Mouse (Mus musculus): Measurements from ENCODE around the gene Npb. TPM values are rescaled to one million over a fixed set of nuclear protein-coding genes. Genes with fewer than 3 reads are reported as not detected.

The Npb gene
- total RNA-seq, 2 experiments from 2014 or later, result not detected

DNA sequence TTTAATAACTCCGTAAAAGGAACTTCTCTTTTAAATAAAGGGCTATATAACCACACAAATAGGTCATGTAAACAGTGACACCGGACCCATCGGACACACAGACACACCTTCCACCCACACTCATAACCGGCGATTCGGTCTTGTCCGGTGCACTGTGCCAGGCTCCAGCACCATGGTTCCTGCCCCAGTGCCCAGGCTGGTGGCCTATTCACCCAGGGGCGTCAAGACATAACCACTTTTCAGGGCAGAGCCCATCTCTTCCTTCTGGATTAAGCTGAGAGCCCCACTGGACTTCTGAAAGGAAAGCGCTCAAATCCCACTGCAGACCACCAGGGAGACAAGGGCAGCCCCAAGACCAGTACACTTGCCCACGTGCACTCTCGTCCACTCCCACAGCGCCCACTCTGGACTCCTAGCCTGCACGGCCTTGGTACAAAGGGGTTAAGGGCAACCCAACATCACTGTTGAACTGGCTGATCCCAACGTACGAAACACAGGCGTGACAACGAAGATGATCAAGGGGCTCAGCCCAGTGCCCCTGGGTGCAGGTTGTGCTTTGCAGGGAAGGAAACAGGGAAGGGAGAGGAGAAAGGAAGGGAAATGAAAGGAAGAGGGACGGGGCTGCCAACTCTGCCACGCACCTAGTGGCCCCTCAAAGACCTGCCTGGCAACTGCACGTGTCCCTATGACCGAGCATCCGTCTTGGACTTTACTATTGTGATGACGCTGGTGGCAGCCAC lies 20.5 kb downstream of the Npb start:
- intact Hi-C loops (cut with DNase I), result no loop called here
- DNase-seq (ENCODE audit: low spot score in 2 of 2), result no peak

DNA sequence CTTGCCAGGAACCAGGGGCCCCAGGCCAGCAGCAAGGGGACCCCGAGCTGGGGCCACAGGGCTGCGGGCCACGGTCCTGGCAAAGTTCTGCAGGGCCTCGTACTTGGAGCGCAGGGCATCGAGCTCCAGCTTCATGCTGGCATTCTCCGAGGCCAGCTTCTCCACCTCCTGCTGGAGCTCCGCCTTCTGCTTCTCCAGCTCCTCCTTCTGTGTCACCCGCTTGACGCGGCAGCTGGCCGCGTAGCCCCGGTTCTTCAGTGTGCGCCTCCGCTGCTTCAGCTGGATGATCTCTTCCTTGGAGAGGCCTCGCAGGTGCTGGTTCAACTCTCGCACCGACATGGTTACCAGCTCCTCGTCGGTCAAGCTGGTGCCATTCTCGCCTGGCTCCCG lies 21.1 kb downstream of the Npb start:
- peak in 1 of 2 experiments; percentile 41 for DNase-seq (ENCODE audit: low spot score in 2 of 2)
- intact Hi-C loops (cut with DNase I), result no loop called here

DNA sequence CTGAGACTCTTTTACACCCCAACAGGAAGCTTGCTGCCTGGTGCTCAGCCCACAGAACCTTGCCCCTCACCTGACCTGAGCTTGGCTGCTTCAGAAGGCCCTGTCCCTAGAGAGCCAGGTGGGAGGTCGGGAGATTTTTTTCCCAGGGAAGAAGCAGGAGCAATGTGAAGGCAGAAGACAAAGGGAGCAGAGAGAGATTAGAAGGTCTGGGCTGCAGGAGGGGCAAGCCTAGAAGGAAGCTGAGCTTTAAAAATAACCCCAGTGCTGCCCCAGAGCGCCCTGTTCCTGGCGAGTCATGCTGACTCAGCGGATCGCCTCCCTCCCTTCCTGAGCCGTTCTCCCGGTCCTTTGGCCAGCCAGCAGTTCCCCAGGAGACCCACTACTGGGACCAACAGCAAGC lies 21.6 kb downstream of the Npb start:
- DNase-seq (ENCODE audit: low spot score in 2 of 2), result no peak
- intact Hi-C loops (cut with DNase I), result no loop called here

DNA sequence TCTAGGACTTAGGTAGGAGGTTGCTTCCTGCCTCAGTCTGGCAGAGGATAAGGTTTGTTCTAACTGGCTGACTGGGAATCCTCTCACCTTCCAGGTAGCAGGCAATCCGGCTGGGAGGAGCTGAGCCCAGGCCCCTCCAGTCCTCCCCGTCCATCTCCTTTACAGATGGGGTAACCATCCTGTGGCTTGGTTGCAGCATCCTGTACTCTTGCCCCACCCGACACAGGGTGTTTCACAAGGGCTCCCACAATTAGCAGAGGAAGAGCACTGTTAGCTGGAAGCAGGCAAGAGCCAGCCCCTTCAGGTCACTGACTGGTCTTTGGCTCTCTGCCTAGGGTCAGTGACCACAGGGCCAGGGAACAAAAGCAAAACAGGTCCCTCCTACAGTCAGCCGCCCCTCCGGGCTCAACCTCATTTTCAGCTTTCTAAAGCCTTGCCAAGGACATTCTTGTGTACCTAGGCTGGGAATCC lies 22.2 kb downstream of the Npb start:
- no peak for DNase-seq (ENCODE audit: low spot score in 2 of 2)
- intact Hi-C loops (cut with DNase I), result no loop called here

DNA sequence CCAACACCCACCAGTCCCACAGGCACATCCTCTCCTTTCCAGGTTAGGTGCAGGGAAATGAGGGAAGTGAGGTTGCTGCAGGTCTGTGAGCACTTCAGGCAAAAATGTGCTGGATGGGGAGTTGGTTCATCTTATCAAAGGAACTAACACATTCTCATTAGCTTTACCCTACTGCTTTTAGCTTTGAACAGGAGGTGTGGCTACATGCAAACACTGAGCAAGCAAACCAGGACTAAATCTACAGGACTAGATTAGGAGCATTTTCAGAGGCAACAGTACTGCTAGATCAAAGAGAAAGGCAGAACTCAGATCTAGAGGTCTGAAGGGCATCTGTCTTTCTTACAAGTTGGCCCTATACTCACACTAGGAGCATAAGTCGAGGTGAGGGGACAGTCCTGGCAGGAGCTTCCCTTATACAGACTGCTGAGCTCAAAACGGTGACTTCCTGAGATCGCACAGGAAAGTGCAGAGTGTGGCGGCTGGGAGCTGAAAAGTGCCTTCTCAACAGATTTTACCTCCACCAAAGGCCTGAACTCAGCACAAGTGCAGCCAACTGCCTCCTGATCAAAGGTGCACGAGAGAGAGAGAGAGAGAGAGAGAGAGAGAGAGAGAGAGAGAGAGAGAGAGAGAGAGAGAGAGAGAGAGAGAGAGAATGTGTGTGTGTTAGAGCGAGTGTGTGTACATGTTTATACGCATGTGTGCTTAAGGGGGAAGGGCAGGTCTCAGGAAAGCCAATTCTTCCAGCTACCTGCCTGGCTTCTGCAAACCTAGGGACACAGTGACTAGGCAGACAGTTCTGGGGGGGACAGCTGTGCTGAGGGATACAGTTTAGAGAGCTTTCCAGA lies 22.8 kb downstream of the Npb start:
- intact Hi-C loops (cut with DNase I), result no loop called here
- no peak for DNase-seq (ENCODE audit: low spot score in 2 of 2)

DNA sequence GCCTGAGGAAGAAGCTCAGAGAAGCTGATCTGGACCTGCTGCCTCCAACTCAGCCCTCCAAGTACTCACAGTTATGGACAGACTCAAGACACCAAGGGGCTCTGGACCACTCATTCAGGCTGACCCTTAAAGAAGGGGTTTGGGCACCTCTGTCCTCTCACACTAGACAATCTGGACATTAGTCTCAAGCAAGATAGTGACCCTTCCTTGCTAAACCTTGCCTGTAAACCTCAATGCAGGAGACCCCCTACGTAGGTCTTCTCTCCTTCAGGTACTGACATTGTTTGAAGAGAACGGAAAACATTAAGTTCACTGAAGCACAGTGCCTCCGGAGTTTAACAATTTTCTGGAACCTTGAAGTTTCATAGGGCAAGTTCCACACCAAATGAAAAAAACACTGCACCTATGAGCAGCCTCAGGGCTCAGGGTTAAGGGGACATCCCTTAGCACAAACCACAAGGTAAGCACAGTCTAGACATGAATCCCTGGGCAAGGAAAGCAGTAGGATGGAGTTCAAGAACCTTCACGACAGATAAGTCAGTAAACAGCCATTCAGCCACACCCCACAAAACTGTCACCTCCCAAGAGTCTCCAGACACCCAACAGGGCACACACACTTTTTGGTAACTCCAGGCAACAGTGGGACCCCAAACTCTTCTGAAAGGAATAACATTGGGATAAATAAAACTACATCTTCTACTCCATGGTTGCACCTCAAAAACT lies 23.6 kb downstream of the Npb start:
- intact Hi-C loops (cut with DNase I), result loop anchor here (2.0 kb wide), 1 partner anchor 41 kb away; the partner anchor contains the start of gene Aspscr1
- DNase-seq (ENCODE audit: low spot score in 2 of 2), result no peak

DNA sequence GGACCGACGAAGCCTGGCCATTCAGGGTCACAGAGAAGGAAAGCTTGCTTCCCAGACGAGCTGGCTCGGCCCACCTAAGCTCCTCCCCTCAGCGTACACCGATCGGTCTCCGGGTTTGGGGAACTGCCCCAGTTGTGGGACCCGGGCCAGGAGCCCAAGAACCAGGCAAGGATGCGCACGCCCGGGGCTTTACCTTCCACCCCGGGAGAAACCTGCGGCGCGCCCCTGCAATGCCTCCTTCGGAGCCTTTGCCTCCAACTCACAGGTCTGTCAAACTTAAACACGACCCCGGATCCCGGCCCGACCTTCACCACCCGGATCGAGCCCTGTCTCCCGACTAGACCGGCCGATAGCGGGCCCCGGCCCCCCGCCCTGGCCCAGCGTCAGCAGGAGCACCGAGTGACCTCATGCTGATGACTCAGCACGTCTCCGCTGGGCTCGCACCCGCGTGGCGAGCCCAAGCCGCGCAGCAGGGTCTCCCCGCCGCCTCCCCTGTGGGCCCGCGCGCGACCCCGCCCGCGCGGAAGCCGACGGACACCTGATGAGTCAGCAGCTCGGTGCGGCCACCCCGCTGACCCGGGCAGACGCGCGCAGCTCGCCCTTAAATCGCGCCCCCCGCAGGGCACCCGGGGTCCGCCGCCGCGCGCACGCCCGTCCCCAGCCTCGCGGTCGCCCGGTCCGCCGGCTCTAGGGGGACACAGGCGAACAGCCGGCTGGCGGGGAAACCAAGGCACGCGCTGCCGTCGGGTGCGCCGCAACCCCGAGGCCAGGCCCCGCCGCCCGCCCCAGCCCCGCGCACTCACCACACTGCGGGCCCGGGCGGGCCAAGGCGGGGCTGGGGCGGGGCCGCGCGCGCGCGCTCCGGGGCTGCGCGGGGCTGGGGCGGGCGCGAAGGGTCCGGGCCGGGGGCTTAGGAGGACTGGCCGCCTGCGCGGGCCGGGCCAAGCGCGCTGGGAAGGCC lies 24.6 kb downstream of the Npb start:
- intact Hi-C loops (cut with DNase I), result loop anchor here (2.0 kb wide), 1 partner anchor 40 kb away; the partner anchor contains the start of gene Aspscr1
- peak; percentile 66 to 69 for DNase-seq (ENCODE audit: low spot score in 2 of 2)

DNA sequence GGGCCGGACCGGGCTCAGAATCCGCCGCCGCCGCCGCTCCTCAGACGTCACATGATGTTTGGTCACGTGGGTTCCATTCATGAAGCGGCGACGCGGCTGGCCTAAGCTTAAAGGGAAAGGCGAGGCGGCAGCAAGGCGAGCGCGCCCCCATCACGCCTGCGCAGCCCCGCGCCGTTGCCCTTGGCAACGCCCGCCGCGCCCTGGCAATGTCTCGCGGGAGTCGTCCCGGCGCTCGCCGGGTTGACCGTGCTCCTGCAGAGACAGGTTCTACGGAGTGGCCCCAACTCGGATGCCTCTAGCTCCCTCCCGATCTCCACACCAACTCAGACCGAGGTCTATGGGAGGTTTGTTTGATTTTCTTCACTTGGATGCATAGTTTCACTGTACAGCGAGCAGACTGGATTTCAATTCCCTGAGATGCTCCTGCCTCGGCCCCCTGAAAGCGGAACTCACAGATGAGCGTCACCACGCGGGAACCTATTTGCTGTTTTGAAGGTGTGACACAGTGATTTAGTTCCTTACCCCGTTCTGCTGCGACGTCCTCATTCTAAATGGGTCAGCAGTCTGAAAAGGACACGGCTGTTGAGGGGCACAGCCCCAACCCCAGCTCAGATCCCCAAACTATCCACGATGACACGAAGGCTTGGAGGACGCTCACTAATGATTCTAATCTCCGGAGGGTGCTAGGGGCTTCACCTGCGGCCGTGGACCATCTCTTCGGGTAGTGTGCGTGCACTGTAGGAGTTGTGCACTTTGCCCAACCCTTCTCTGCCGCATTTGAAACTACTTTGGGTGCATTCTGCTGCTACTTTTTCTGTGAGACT lies 25.5 kb downstream of the Npb start, which contains the start of gene Mafg:
TSS of gene Mafg (minus strand) at position 81 of the 824 bp plus-strand sequence.
- DNase-seq (ENCODE audit: low spot score in 2 of 2), result peak; percentile 95 to 96
- intact Hi-C loops (cut with DNase I), result loop anchor here (2.0 kb wide), 1 partner anchor 39 kb away; the partner anchor contains the start of gene Aspscr1

DNA sequence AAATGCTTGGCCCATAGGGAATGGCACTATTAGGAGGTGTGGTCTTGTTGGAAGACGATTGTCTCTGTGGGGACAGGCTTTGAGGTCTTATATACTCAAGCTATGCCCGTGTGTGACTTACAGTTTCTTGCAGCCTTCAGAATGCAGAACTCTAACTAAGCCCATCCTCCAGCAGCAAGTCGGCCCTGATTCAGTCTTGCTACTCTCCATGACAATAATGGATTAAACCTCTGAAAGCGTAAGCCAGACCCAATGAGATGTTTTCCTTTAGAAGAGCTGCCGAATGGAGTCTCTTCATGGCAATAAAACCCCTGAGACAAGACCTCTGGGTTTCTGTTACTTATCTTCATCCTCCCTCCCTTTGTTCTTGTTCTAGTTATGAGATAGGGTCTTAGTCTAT lies 26.5 kb downstream of the Npb start:
- no peak for DNase-seq (ENCODE audit: low spot score in 2 of 2)
- intact Hi-C loops (cut with DNase I), result no loop called here

DNA sequence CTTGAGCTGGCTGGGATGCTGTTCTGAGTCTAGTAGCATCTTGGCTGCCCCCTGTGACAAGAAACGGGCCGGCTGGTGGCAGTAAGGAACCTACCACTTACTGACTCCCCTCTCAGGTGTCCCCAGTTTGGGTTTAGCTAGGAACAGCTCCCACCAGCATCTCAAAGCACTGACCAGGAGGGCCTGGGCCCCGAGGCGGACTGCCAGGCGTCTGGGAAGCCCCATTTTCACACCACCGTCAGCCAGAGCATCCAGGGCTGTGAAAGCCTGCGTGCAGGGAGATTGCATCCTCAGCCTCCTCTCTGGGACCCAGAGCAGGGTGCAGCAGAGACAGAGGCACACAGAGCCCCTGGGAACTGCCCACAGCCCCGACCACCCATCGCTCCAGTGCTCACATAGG lies 33.0 kb downstream of the Npb start:
- no peak for DNase-seq (ENCODE audit: low spot score in 2 of 2)
- intact Hi-C loops (cut with DNase I), result no loop called here

DNA sequence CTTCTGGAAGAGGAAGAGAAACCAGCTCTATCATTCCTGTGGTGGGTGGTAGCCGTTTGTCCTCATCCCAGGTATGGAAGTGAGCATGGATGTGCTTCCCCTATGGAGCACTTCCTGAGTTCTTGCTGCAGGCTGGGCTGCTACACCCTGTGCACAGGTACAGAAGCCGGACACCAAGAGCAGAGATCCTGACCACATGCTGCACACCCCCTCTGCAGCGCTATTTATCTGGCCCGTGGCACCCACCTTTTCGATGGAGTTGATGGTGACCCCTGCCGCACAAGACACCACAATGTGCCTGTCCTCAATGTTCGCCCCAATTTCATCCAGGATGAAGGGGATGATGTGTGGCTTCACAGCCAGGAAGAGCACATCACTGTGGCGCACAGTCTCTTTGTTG lies 33.6 kb downstream of the Npb start:
- DNase-seq (ENCODE audit: low spot score in 2 of 2), result no peak
- intact Hi-C loops (cut with DNase I), result no loop called here

DNA sequence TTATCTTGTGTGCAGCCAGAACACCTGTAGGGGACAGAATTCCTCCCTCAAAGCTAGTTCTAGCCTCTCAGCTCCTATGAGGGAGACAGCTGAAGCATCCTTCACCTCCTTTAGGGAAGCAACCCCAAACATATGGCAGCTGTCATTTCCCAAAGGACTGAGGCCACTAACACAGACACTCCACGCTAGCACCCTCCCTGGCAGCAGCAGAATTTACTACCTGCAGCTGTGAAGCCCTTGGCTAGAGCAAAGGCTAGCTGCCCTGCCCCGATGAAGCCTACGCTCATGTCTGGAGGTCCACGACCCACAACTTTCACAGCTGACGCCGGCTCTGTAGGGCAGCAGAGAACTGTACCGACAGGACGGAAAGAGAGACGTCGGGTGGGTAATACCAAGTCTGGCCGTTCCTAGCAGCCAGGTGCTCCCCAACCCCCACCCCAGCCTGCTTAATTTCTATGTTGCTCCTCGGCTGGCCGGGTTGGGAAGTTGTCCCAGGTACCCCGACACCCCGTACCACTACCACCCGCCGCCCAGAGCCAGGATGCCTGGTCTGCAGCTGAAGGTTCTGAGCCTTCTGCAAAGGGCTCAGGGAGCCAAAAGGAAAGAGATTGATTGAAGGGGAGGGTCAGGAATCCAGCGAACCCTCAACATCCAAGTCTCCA lies 34.8 kb downstream of the Npb start:
- DNase-seq (ENCODE audit: low spot score in 2 of 2), result no peak
- intact Hi-C loops (cut with DNase I), result no loop called here

DNA sequence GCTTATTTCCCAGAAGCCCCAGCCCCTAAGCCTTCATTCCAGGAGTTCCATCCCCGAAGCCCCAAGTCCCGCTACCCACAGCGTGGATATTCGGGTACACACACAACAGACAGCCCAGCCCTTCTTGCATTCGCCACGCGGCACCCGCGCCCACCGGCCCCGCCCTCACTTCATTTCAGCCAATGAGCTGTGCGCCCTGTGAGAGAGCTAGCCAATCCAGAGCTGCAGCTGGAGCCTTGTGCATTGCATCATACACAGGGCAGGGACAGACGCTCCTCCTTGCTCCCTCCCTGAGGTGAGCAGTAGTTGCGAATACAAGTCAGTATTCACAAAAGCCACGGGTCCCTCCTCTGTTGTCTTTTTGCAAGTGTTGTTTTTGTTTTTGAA lies 35.3 kb downstream of the Npb start, which contains the start of gene Pycr1:
TSS of gene Pycr1 (minus strand) at position 169 of the 387 bp plus-strand sequence.
- intact Hi-C loops (cut with DNase I), result no loop called here
- peak; percentile 92 to 97 for DNase-seq (ENCODE audit: low spot score in 2 of 2)

DNA sequence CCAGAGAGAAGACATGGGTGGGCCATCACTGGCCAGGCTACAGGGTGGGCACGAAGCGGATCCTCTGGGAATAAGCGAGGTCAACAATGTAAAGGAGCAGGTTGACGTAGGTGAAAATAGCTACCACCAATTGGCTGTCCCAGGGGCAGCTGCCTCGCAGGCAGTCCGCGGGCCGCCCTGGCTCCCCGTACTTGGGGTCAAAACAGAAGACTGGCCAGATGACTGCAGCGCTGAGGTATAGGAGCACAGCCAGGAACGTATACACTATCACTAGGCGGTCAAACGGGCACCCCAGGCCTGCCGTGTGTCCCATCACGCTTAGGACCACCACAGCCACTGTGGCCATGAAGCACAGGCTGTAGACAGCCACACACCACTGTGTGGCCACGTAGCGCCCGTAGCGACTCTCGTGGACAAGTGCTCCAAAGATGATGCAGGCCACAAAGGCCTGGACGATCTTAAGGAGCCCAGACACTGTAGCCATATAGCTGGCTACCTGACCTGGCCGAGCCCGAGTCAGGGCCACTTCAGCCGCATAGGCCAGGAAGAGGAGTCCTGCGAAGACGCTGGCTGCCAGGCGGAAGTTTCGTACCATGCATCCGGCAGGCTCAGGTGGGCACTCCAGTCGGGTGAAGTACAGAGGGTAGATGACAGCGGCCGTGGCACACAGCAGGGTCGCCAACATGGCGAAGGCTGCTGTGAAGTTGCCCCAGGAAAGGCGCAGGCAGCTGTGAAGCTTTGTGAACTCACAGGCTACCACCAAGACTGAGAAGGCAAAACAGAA lies 39.0 kb downstream of the Npb start:
- DNase-seq (ENCODE audit: low spot score in 2 of 2), result no peak
- intact Hi-C loops (cut with DNase I), result no loop called here

DNA sequence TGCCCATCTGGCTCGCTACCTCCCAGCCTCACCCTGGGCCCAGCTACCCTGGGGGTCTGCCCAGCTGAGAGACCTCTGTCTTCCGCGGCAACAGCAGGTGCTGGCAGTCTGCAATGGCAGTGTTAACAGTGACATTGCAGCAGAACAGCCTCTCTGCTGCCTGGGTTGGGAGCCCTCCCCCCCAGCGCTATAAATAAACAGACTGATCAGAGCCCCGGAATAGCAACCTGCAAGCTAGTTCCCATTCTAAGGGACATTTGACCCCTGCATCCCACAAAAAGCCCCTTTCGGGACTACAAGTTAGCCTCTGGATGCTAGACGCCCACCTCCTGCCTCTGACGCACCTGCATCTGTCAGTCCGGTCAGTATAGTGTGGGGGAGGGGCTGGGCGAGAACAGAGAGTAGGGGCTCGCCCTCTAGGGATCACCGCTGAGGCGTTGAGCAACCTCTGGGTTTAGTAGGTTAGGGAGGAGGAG lies 39.8 kb downstream of the Npb start, which contains the start of gene Myadml2:
TSS of gene Myadml2 (minus strand) at position 158 of the 476 bp plus-strand sequence.
- peak; percentile 54 to 61 for DNase-seq (ENCODE audit: low spot score in 2 of 2)
- intact Hi-C loops (cut with DNase I), result no loop called here

DNA sequence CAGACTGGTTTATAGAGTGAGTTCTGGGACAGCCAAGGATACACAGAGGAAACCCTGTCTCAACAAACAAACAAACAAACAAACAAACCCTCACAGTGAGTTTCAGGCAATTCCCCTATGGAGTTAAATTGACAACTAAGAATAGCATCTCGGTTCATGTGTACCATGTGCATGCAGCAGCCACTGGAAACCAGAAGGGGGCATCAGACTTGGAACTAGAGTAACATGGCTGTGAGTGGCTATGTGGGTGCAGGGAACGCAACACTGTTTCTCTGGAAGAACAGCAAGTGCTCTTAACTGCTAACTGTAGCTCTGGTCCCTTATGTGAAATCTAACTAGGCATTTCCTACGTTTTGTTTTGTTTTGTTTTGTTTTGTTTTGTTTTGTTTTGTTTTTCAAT lies 43.6 kb downstream of the Npb start:
- intact Hi-C loops (cut with DNase I), result no loop called here
- DNase-seq (ENCODE audit: low spot score in 2 of 2), result no peak

DNA sequence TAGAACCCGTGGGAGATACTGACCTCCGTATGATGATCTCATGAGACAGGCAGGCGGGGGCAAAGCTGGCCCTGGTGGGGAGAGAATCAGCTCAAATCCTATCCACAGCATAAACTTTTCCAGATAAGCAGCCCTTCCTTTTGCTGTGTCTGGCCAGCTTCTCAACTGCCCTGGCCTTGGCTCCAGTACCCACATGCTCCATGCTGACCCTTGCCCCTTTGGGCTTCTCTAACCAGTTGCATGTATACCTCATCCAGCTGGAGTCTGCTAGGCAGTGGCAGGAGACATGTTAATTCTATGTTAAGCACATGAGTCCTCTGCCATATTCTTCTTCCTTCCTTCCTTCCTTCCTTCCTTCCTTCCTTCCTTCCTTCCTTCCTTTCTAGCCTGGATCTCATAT lies 46.5 kb downstream of the Npb start:
- DNase-seq (ENCODE audit: low spot score in 2 of 2), result no peak
- intact Hi-C loops (cut with DNase I), result no loop called here

Measured in left cerebral cortex, postnatal 25 days (tissue).